Mouse (Mus musculus) retina, postnatal 7 days (tissue): ENCODE data around the gene Olfr705.
"Not testable (repeated sequence)": the region's sequence is repeated elsewhere in the genome, so short reads cannot be mapped to it uniquely, and the experiment has no call there.

ENCODE experiments used
- DNase-seq: peaks from one replicate; pipeline ENCODE4 v3.0.0-alpha.2; 2012; ENCODE audit warnings: low read depth, low spot score

The Olfr705 gene

DNA sequence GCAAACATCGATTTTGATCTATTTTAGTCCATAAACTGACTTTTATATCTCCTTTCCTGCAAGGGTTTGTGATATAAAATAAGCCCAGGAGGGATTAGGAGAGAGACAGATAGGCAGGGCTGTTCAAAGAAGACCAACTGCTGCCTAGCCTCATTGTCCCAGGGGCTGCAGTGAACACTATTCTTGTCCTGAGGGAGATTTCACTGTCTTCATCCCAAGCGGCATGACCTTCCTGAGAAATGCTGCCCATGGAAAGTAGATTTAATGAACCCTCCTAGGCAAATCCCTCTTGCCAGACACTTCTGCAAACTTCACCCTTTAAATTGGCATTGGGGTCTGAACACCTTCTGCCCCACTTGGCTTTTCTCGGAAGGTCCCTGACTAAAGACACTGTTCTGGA is at the start of gene Olfr705:
Gene Olfr705, minus strand, starts transcription at position 101 of the 400 bp plus-strand sequence.
- DNase-seq: no peak

DNA sequence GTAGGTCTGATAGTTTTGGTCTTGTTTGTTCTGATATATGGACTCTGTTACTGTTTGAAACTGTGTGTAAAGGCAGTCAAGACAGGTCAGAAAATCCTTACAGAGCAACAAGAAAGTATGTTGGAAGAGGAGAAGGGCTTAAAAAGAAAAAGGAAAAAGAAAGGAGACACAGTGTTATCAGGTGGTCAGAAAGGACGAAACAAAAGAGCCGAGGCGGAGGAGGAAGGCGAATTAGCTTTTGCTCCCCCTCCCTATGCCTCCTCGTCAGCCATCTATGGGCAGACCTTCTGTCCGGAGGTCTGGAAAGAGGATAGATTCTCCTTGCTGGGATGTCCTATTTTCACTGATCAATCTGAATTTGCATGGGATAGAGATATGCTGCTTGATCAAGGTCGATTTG is 44.3 kb upstream of the Olfr705 start:
- not testable (repeated sequence) for DNase-seq

DNA sequence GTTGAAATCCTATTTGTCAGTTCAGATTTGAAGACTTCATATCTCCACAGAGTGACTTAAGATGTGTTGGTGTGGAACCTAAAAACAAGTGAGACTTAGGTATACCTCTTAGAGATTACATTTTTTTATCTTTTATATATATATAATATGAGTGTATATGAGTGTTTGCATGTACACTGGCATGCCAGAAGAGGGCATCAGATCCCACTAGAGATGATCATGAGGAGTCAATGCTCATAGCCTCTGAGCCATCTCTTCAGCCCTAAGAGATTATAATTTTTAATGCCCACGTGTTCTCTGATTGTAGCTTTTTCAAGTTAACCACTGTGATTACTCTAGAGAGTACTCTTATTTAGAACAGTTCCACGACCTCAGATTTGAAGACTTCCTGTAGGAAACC is 31.0 kb upstream of the Olfr705 start, which contains the start of gene Olfr1532-ps1:
Gene Olfr1532-ps1, plus strand, starts transcription at position 326 of the 400 bp plus-strand sequence.
- no peak for DNase-seq

DNA sequence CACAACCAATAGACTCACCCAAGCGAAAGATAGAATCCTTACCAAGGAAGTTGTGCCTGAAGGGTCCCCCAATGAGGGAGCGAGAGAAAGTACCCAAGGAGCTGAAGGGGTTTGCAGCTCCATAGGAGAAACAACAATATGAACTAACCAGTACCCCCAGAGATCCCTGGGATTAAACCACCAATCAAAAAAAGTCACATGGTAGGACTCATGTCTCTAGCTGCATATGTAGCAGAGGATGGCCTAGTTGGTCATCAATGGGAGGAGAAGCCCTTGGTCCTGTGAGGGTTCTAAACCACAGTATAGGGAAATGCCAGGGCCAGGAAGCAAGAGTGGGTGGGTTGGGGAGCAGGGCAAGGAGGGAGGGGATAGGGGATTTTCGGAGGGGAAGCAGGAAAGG is 24.4 kb upstream of the Olfr705 start, which contains the start of gene Olfr707:
Gene Olfr707, minus strand, starts transcription at position 101 of the 400 bp plus-strand sequence.
- DNase-seq: not testable (repeated sequence)

DNA sequence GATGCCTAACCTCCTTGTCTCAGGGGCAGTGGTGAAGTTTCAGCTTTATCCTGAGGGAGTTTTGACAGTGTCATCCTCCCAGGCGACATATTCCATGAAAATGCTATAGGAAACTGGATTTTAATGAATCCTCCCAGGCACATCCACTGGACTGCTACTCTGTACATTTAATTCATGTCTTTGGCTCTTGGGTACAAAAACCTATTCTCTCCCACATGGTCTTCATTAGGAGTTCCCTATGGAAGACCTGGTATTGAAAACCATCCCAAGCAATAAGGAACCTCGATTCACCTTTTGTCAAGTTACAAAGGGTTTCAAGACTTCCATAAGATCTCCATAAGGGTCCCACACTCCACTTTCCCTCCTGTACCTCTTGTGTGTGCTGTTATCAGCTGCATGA is 11.4 kb upstream of the Olfr705 start, which contains the start of gene Olfr706:
Gene Olfr706, minus strand, starts transcription at position 101 of the 400 bp plus-strand sequence.
- DNase-seq: no peak

DNA sequence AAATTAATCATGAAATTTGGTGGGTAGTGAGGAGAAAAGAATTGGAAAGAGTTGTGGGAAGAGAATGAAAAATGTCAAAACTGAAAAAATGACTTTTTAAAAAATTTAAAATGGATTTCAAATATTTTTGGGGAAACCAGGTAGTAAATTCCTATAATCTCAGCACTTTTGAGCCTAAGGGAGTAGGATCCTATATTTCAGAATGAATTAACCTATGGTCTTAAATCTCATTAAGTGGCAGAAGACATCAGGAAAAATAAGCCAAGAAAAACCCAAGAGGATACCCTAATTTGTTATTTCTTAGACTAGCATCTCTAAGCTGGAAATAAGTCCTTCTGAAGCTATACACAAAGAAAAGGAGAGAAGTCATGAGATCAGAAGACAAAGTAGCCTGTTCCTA is 13.8 kb downstream of the Olfr705 start, which contains the start of gene Olfr704:
Gene Olfr704, plus strand, starts transcription at position 301 of the 400 bp plus-strand sequence.
- no peak for DNase-seq

DNA sequence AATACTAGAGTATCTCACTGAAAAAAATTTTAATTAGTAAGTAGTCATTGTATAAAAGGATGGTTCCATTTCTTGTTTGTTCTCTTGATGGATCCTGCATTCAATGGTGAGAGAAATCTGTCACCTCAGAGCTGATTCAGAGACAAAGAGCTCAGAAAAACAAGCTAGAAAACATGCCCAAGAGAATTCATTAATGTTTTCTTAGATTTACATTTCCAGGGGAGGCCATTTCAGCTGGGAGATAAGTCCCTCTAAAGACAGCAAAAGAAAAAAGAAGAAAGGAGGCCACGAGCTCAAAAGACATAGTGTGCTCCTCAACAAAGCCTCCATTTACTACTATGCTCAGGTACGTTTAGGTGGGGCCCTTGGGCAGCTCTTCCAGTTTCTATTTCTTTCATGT is 33.6 kb downstream of the Olfr705 start, which contains the start of gene Olfr703:
Gene Olfr703, plus strand, starts transcription at position 301 of the 400 bp plus-strand sequence.
- DNase-seq: no peak

DNA sequence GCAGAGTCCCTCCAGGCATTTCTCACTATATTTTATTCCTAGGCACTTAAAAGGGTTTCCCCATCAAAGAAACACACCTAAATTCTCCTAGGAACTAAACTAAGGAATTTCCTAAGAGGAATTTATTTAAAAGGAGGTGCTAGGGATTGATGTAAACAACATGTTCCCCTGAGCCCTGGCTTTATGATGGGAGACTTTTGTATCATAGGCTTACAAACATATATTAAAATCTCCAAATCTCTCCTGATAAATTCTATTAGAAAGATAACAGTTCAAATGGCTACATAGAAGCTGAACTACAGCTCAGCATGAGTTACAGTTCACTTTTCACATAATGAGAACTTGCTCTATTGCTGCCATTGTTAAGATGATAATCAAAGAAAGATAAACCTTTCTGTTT is 42.9 kb downstream of the Olfr705 start, which contains the start of gene Olfr702:
Gene Olfr702, minus strand, starts transcription at position 101 of the 400 bp plus-strand sequence.
- no peak for DNase-seq
